Mouse (Mus musculus): ENCODE measurements around the gene Krt8. TPM values are rescaled to one million over a fixed set of nuclear protein-coding genes. Genes with fewer than 3 reads are reported as not detected.

Gene Krt8
- polyA plus RNA-seq, 1 experiment: 0.20 TPM

GRCm38 (mm10) chr15:102025136-102025872, 21.0 kb upstream of the Krt8 start:
- Histone ChIP-seq H3K79me3 (ENCODE audit: low read depth) (no peaks in the 10 kb centered on the region), H3K4me3 (ENCODE audit: insufficient read depth, poor library complexity, severe bottlenecking) (no peak overlapping the region), H3ac (ENCODE audit: control insufficient read depth, insufficient read length, low read depth) (no peak overlapping the region), H3K79me2 (ENCODE audit: control insufficient read depth, insufficient read depth) (no peaks in the 10 kb centered on the region), H3K27me3 (ENCODE audit: control insufficient read depth, insufficient read depth, insufficient read length) (no peaks in the 10 kb centered on the region), H3K36me3 (ENCODE audit: control insufficient read depth, insufficient read depth) (no peaks in the 10 kb centered on the region)
- TF ChIP-seq MAX (IDR thresholded peaks at IDR 0.05) (no peak), MYOG (IDR thresholded peaks at IDR 0.05; ENCODE audit: control insufficient read depth, extremely low read depth, insufficient read length) (no peak), MYOD1 (IDR thresholded peaks at IDR 0.05; ENCODE audit: control insufficient read depth, insufficient read length, low read depth) (no peak), USF1 (IDR thresholded peaks at IDR 0.05; ENCODE audit: low read depth) (no peak), CEBPB (IDR thresholded peaks at IDR 0.05; ENCODE audit: low read depth) (no peak), CTCF (IDR thresholded peaks at IDR 0.05; ENCODE audit: control insufficient read depth, insufficient read depth, insufficient read length) (no peak), FOSL1 (IDR thresholded peaks at IDR 0.05; ENCODE audit: insufficient read depth, low read length, poor library complexity, severe bottlenecking) (no peak)

GRCm38 (mm10) chr15:102023888-102024287, 19.6 kb upstream of the Krt8 start:
- H3ac ChIP-seq (ENCODE audit: control insufficient read depth, insufficient read length, low read depth): no peak overlapping the region
- H3K79me2 ChIP-seq (ENCODE audit: control insufficient read depth, insufficient read depth): no peaks in the 10 kb centered on the region
- H3K4me3 ChIP-seq (ENCODE audit: insufficient read depth, poor library complexity, severe bottlenecking): no peak overlapping the region
- H3K36me3 ChIP-seq (ENCODE audit: control insufficient read depth, insufficient read depth): no peaks in the 10 kb centered on the region
- no peak for TF ChIP-seq CTCF (IDR thresholded peaks at IDR 0.05; ENCODE audit: control insufficient read depth, insufficient read depth, insufficient read length)
- no peak for TF ChIP-seq MYOD1 (IDR thresholded peaks at IDR 0.05; ENCODE audit: control insufficient read depth, insufficient read length, low read depth)
- no peak for TF ChIP-seq MYOG (IDR thresholded peaks at IDR 0.05; ENCODE audit: control insufficient read depth, extremely low read depth, insufficient read length)
- no peak for TF ChIP-seq USF1 (IDR thresholded peaks at IDR 0.05; ENCODE audit: low read depth)
- TF ChIP-seq MAX (IDR thresholded peaks at IDR 0.05): no peak
- no peak for TF ChIP-seq FOSL1 (IDR thresholded peaks at IDR 0.05; ENCODE audit: insufficient read depth, low read length, poor library complexity, severe bottlenecking)
- TF ChIP-seq CEBPB (IDR thresholded peaks at IDR 0.05; ENCODE audit: low read depth): no peak
- no peaks in the 10 kb centered on the region for H3K27me3 ChIP-seq (ENCODE audit: control insufficient read depth, insufficient read depth, insufficient read length)
- H3K79me3 ChIP-seq (ENCODE audit: low read depth): no peaks in the 10 kb centered on the region

GRCm38 (mm10) chr15:102022481-102022880, 18.2 kb upstream of the Krt8 start:
- H3K27me3 ChIP-seq (ENCODE audit: control insufficient read depth, insufficient read depth, insufficient read length): no peaks in the 10 kb centered on the region
- no peaks in the 10 kb centered on the region for H3K36me3 ChIP-seq (ENCODE audit: control insufficient read depth, insufficient read depth)
- H3K79me3 ChIP-seq (ENCODE audit: low read depth): no peaks in the 10 kb centered on the region
- TF ChIP-seq USF1 (IDR thresholded peaks at IDR 0.05; ENCODE audit: low read depth) (no peak), MAX (IDR thresholded peaks at IDR 0.05) (no peak), CTCF (IDR thresholded peaks at IDR 0.05; ENCODE audit: control insufficient read depth, insufficient read depth, insufficient read length) (no peak), CEBPB (IDR thresholded peaks at IDR 0.05; ENCODE audit: low read depth) (no peak), MYOG (IDR thresholded peaks at IDR 0.05; ENCODE audit: control insufficient read depth, extremely low read depth, insufficient read length) (no peak), FOSL1 (IDR thresholded peaks at IDR 0.05; ENCODE audit: insufficient read depth, low read length, poor library complexity, severe bottlenecking) (no peak)
- H3ac ChIP-seq (ENCODE audit: control insufficient read depth, insufficient read length, low read depth): no peak overlapping the region
- no peak overlapping the region for H3K4me3 ChIP-seq (ENCODE audit: insufficient read depth, poor library complexity, severe bottlenecking)
- H3K79me2 ChIP-seq (ENCODE audit: control insufficient read depth, insufficient read depth): no peaks in the 10 kb centered on the region

GRCm38 (mm10) chr15:102017918-102018463, 13.7 kb upstream of the Krt8 start:
- H3K4me3 ChIP-seq (ENCODE audit: insufficient read depth, poor library complexity, severe bottlenecking): no peak overlapping the region
- no peaks in the 10 kb centered on the region for H3K36me3 ChIP-seq (ENCODE audit: control insufficient read depth, insufficient read depth)
- no peaks in the 10 kb centered on the region for H3K79me2 ChIP-seq (ENCODE audit: control insufficient read depth, insufficient read depth)
- H3K79me3 ChIP-seq (ENCODE audit: low read depth): no peaks in the 10 kb centered on the region
- H3ac ChIP-seq (ENCODE audit: control insufficient read depth, insufficient read length, low read depth): no peak overlapping the region
- TF ChIP-seq FOSL1 (IDR thresholded peaks at IDR 0.05; ENCODE audit: insufficient read depth, low read length, poor library complexity, severe bottlenecking): no peak
- TF ChIP-seq MAX (IDR thresholded peaks at IDR 0.05): peak; percentile 86
- H3K27me3 ChIP-seq (ENCODE audit: control insufficient read depth, insufficient read depth, insufficient read length): no peaks in the 10 kb centered on the region

GRCm38 (mm10) chr15:102016787-102017186, 12.5 kb upstream of the Krt8 start:
- TF ChIP-seq CTCF (IDR thresholded peaks at IDR 0.05; ENCODE audit: control insufficient read depth, insufficient read depth, insufficient read length): no peak
- no peaks in the 10 kb centered on the region for H3K27me3 ChIP-seq (ENCODE audit: control insufficient read depth, insufficient read depth, insufficient read length)
- no peaks in the 10 kb centered on the region for H3K36me3 ChIP-seq (ENCODE audit: control insufficient read depth, insufficient read depth)
- H3ac ChIP-seq (ENCODE audit: control insufficient read depth, insufficient read length, low read depth): no peak overlapping the region
- H3K79me2 ChIP-seq (ENCODE audit: control insufficient read depth, insufficient read depth): no peaks in the 10 kb centered on the region
- no peak overlapping the region for H3K4me3 ChIP-seq (ENCODE audit: insufficient read depth, poor library complexity, severe bottlenecking)
- H3K79me3 ChIP-seq (ENCODE audit: low read depth): no peaks in the 10 kb centered on the region

GRCm38 (mm10) chr15:102016096-102016495, 11.8 kb upstream of the Krt8 start:
- Histone ChIP-seq H3K79me3 (ENCODE audit: low read depth) (no peaks in the 10 kb centered on the region), H3K4me3 (ENCODE audit: insufficient read depth, poor library complexity, severe bottlenecking) (no peak overlapping the region), H3ac (ENCODE audit: control insufficient read depth, insufficient read length, low read depth) (no peak overlapping the region), H3K36me3 (ENCODE audit: control insufficient read depth, insufficient read depth) (no peaks in the 10 kb centered on the region), H3K27me3 (ENCODE audit: control insufficient read depth, insufficient read depth, insufficient read length) (no peaks in the 10 kb centered on the region), H3K79me2 (ENCODE audit: control insufficient read depth, insufficient read depth) (no peaks in the 10 kb centered on the region)
- TF ChIP-seq CTCF (IDR thresholded peaks at IDR 0.05; ENCODE audit: control insufficient read depth, insufficient read depth, insufficient read length): no peak
- TF ChIP-seq USF1 (IDR thresholded peaks at IDR 0.05; ENCODE audit: low read depth): no peak
- TF ChIP-seq FOSL1 (IDR thresholded peaks at IDR 0.05; ENCODE audit: insufficient read depth, low read length, poor library complexity, severe bottlenecking): peak; percentile 89
- no peak for TF ChIP-seq MYOG (IDR thresholded peaks at IDR 0.05; ENCODE audit: control insufficient read depth, extremely low read depth, insufficient read length)
- no peak for TF ChIP-seq CEBPB (IDR thresholded peaks at IDR 0.05; ENCODE audit: low read depth)
- TF ChIP-seq MAX (IDR thresholded peaks at IDR 0.05): peak; percentile 62
- peak; percentile 59 for TF ChIP-seq MYOD1 (IDR thresholded peaks at IDR 0.05; ENCODE audit: control insufficient read depth, insufficient read length, low read depth)

Data from C2C12 (cell line).